Mouse (Mus musculus) heart, adult 8-10 months (tissue): ENCODE measurements around the gene Gucy2e. TPM values are rescaled to one million over a fixed set of nuclear protein-coding genes. Genes with fewer than 3 reads are reported as not detected.

ENCODE experiments used
- DNase-seq: peaks from one replicate; pipeline ENCODE4 v3.0.0; 2022; ENCODE audit warnings: low spot score
- total RNA-seq, 4 experiments: library from RNA; stranded (reverse); gene quantifications; 2 replicates each; pipeline ENCODE4 v1.2.4; 2022

The Gucy2e gene
- total RNA-seq, 4 experiments from 2014 or later: 1.7 to 2.5 (median 2.1) TPM

GRCm38 (mm10) chr11:69236061-69236925 is 543 bp downstream of the Gucy2e start:
- no peak for DNase-seq

GRCm38 (mm10) chr11:69235285-69236060 is 1.4 kb downstream of the Gucy2e start:
- no peak for DNase-seq

GRCm38 (mm10) chr11:69233141-69233540 is 3.7 kb downstream of the Gucy2e start:
- no peak for DNase-seq

GRCm38 (mm10) chr11:69230420-69230819 is 6.4 kb downstream of the Gucy2e start:
- DNase-seq: no peak

GRCm38 (mm10) chr11:69225715-69226114 is 11.1 kb downstream of the Gucy2e start:
- DNase-seq: no peak

DNA sequence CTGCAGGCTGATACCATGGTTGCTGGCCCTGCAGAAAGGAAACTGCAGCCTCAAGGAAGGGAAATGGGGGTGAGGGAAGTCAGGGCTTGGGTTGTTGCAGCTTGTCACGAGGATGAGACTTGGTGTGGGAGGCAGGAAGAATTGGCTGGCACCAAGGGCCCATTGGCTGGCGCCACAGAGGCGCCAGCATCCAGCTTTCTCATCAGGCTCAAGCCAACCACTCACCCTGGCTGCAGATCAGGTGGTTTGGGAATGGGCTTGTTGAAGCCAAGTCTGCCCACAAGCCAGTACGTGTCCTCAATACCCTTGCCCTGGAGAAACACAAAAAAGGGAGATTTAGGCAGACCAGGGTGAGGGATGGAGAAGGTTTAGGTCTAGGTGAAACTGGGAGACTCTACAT is 13.7 kb downstream of the Gucy2e start:
- peak; percentile 24 for DNase-seq

DNA sequence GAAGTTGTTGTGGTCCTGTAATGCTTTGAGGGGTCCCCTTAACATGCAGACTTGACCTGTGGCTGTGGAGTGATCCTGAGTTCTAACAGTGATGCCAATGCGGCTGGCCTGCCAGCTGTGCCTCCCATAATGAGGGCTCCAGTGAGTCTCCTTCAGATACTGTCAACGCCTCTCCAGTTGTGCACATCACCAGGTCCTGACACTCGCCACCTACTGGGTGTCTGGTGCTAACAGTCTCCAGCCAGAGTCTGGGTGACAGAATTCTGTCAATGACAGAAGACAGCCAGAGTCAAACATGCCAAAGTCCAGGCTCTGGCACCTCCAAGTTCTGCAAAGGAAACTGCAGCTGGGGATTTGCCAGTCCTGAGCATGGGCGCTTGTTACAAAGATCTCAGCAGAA is 15.8 kb downstream of the Gucy2e start:
- DNase-seq: peak; percentile 14

DNA sequence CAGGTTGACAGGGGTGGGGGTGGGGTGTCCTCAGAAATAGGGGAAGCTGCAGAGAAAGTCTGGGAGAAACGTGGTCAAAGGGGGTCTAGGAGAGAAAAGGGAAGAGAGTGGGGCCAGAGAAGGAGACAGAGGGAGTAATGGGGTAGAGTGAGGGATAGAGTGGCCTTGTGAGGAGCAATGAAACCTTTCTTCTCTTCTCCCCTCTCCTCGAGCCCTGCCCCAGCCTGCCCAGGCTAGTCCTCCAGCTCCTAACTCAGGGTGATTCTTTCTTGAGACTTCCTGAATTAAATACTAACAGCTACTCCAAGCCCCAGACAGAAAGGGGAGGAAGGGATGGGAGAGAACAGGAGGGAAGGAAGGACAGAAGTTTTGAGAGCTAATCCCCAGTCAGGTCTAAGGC is 18.2 kb downstream of the Gucy2e start:
- no peak for DNase-seq

DNA sequence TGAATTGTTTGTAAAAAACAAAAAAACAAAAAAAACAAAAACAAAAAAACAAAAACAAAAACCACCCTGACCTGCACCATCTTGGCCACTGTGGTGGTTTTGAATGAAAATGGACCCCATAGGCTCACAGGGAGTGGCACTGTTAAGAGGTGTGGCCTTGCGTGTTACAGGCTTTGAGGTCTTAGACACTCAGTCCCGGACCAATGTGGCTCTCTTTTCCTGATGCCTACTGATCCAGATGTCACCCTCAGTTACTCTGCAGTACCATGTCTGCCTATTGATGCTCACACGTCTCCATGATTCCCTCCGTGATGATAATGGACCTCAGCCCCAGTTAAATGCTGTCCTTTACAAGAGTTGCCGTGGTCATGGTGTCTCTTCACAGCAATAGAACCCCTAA is 19.4 kb downstream of the Gucy2e start:
- DNase-seq: no peak

- no peak for DNase-seq
Measured at GRCm38 (mm10) chr11:69211431-69211830, 25.4 kb downstream of the Gucy2e start.

- DNase-seq: no peak
Measured at GRCm38 (mm10) chr11:69202469-69203230, 34.2 kb downstream of the Gucy2e start.

- no peak for DNase-seq
Measured at GRCm38 (mm10) chr11:69200231-69200630, 36.6 kb downstream of the Gucy2e start.

DNA sequence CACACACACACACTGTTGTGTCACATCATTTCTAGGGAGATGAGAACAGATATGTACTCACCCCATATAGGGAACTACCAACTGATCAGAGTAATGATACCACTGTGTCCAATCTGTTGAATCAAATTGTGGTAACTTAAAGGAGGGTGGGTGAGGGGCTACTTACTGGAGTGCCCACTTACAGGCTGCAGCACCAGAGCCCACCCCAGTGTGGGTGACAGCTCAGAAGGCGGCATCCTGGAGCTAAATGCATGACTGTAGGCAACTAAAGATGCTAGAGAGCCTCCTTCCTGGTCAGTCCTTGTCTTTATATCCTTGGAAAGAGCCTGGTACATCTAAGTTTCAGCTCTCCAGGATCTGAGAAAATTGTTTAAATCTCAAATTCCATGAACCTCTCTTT is 37.6 kb downstream of the Gucy2e start:
- DNase-seq: no peak

- no peak for DNase-seq
Measured at GRCm38 (mm10) chr11:69197743-69198142, 39.1 kb downstream of the Gucy2e start, which contains the start of gene Alox8. Gene Alox8, minus strand, starts transcription at chr11:69197843.

GRCm38 (mm10) chr11:69197194-69197593 is 39.6 kb downstream of the Gucy2e start:
- no peak for DNase-seq

DNA sequence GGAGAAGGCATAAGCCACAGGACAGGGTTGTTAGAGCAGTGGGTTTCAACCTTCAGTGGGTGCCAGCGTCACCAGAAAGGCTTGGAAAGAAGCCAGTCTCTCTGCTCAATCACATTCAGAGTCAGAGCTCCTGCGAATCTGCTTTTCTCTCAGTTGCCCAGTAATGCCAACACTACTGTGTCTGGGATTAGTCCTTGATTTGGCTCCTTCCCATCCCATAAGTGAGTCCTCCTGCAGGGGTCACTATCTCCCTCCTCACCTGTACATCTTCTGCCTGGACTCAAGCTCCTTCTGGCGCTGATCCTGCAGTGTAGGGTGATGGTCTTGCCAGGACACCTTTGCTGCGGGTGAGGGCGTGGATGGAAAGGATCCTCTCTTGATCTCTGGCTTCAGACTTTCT is 40.1 kb downstream of the Gucy2e start:
- no peak for DNase-seq

GRCm38 (mm10) chr11:69192840-69193239 is 44.0 kb downstream of the Gucy2e start:
- peak; percentile 11 for DNase-seq

DNA sequence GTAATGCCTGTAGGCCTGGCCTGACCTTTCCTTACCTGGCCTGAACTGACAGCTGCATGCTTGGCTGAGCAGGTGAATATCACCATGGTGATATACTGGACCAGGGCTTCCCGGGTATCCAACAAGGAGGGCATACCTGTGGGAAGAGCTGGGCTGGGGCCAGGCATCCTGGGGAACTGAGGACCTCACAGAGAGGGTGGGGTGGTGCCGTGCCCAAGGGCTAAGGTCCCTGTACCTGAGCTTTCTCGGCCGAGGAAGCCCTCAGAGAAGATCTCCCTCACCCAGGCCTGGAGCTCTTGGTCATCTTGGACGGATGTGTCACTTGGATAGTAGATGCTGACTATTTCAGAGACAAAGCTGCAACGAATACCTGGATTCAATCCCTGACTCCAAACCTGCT is 50.9 kb downstream of the Gucy2e start:
- no peak for DNase-seq

GRCm38 (mm10) chr11:69185031-69185430 is 51.8 kb downstream of the Gucy2e start:
- no peak for DNase-seq

GRCm38 (mm10) chr11:69180120-69180519 is 56.7 kb downstream of the Gucy2e start:
- no peak for DNase-seq

DNA sequence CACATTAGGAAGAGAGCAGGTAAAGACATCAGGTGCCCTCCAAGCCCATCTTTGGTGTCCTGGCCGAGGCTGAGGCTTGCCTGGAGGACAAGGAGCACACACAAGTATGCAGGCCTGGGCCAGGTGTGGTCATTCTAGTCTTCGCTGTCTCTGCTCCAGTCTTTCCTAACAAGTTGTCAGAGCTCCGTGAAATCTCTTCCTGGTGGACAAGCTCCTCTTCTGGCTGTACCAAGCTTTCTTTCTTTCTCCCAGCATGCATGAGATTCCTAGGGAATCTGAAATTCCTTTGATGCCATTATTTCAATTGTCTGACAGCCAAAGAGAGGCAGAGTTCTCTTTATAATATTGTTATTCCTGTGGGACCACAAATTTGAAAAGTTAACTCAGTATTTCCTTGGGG is 57.3 kb downstream of the Gucy2e start:
- DNase-seq: no peak

GRCm38 (mm10) chr11:69178525-69178924 is 58.3 kb downstream of the Gucy2e start:
- no peak for DNase-seq
